Mouse (Mus musculus) erythroblast, embryonic 14.5 days (primary cell): ENCODE measurements around the gene Cep152.

ENCODE experiments used
- GATA1 ChIP-seq: IDR thresholded peaks from 2 replicates; pipeline ENCODE4 v1.6.1; 2012; ENCODE audit warnings: low read length, inconsistent platforms, mixed read lengths
- TAL1 ChIP-seq: IDR thresholded peaks from 3 replicates; pipeline ENCODE4 v1.6.1; 2012; ENCODE audit warnings: low read length, inconsistent platforms, mixed read lengths

DNA sequence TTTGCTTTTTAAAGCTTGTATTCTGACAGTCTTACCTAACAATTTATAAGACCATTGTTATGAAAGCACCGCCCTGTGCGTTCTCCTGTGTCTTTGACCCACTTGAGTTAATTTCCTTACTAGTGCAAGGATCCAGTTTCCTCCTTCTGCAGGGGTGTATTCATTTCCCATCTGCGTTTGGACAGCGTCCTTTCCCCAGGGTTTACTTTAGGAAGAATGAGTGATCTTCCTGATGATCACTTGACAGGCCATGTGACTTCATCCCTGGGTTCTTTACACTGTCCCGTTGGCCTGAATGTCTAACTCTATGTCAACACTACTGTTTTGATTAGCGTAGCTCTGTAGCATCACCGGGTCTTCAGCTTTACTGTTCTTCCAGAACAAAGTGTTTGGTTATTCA, 12.4 kb upstream of the Cep152 start:
- TF ChIP-seq GATA1 (no peak), TAL1 (no peak)
